Mouse (Mus musculus) mammary gland, adult 2 months (tissue): ENCODE data around the gene Actn4. TPM values are rescaled to one million over a fixed set of nuclear protein-coding genes. Genes with fewer than 3 reads are reported as not detected.

Source experiments
- polyA plus RNA-seq: library from polyadenylated mRNA; depleted of rRNA; stranded (reverse); fragments of >200 nt; gene quantifications from 2 replicates; pipeline ENCODE4 v1.2.3, GENCODE M21; 2012; ENCODE audit warnings: low replicate concordance; rRNA removed

Gene Actn4
- 254 and 325 TPM in 2 replicates for polyA plus RNA-seq

DNA sequence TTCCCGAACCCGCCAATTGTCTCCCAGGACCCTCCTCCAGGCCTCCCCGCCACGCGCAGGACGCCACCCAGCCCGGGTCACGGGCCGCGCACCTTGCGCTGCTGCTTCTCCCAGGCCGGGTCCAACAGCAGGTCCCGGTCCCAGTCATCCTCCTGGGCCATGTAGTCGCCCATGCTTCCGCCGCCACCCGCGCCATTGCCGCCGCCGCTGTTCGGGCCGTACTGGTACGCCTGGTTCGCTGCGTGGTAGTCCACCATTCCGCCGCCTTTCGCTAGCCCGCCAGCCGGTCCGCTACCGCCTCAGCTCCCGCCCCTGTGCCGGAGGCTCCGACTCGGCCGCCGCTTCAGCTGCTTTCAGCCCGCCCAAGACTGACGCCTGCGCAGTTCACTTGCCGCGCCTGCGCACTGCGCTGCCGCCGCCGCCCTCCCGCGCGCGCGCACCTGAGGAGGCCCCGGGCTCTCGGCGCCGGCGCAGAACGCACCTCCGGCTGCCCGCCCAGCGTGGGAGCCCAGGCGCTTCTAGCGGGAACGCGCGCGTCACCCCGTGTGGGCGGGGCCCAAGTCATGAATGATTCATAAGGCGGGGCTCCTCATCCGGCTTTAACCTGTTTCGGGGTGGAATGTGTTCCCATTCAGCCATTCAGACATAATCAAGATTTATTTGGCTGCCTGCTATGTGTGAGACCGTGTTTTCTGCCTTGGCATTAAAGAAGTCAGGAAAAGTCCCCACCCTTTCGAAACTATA, at the start of gene Actn4:
TSS of gene Actn4 (minus strand) at position 414 of the 744 bp plus-strand sequence.

DNA sequence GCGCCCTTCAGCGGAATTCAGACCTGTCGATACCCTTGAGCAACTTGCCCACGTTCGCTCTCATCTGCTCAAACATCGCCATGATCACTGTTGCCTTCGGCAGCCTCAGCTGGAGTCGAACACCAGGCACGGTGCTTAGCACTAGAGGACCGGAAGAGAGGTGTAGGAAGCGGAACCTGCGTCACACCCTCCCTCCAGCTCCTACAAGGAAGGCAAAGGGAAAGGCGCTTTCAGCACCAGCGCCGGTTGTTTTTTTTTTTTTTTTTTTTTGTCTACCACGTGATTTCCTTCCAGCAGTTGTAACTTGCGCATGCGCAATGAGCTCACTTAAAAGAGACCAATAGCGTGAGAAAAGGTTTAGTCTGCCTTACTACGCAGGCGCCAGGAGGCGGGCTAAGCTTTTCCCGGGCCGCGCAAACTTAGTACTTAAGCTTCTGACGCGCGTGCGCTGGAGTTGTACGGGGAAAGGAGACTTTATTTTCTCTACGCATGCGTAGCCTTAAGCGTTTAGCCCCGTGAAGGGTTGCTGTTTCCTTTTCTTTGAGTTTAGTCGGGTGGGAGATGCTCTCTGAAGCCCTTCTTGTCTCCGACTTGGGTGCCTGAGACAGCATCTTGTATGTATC, 19.6 kb upstream of the Actn4 start, which contains the start of the genes Eif3k and Map4k1:
TSS of gene Eif3k (minus strand) at position 214 of the 623 bp plus-strand sequence.
TSS of gene Map4k1 (plus strand) at position 400 of the 623 bp plus-strand sequence.

DNA sequence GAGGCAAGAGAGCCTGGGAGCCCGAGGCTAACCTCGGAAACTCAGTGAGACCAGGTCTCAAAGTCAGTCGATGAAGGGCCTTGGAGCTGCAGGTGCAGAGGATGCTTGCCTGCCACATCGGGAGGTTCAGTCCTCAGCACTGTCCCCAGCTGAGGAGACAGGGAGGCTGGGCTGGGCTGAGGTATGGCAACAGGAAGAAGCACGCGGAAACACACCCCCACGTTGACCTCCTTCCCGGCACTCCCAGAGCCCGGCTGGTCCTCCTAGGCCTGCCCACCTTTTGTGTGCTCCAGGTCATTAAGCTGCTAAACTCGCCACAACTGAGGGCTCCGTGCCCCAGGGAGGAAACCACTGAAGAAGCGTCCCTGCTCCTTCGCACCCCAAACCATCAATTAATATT, 80.9 kb downstream of the Actn4 start, which contains the start of gene Capn12:
TSS of gene Capn12 (plus strand) at position 224 of the 400 bp plus-strand sequence.

DNA sequence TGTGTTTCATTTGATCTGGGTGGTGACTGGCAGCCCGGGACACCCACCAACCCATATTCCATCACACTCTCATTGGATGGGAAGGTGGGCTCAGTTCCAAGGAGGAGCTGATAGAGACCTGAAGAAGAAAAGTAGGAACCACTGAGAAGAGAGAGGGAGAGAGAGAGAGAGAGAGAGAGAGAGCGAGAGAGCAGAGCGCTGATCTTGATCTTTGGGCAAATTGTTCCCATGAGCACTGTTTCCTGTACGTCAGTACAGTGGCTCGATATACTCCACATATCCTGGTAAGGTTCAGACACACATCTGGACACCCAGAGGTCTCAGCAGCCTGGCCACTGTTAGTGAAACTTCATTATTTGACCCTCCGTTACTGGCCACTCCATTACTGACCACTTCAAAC, 98.6 kb downstream of the Actn4 start, which contains the start of gene Lgals7:
TSS of gene Lgals7 (plus strand) at position 314 of the 400 bp plus-strand sequence.

Other genes with a start within 250 kb of the Actn4 start
- 4.6 and 7.5 TPM in 2 replicates for gene Fbxo17, start 245.5 kb downstream of the Actn4 start, polyA plus RNA-seq
- 47.7 and 130 TPM in 2 replicates for gene Mrps12, start 220.5 kb downstream of the Actn4 start, polyA plus RNA-seq
- gene Sars2, start 220.3 kb downstream of the Actn4 start, polyA plus RNA-seq = 25.3 and 32.9 TPM in 2 replicates
- gene Ccer2, start 206.2 kb downstream of the Actn4 start, polyA plus RNA-seq = not detected in 2 replicates
- 79.4 and 91.0 TPM in 2 replicates for gene Sirt2, start 195.6 kb downstream of the Actn4 start, polyA plus RNA-seq
- gene Nfkbib, start 194.8 kb downstream of the Actn4 start, polyA plus RNA-seq = 34.4 and 86.5 TPM in 2 replicates
- 17.7 and 28.4 TPM in 2 replicates for gene Rinl, start 173.4 kb downstream of the Actn4 start, polyA plus RNA-seq
- gene Hnrnpl, start 153.8 kb downstream of the Actn4 start, polyA plus RNA-seq = 175 and 340 TPM in 2 replicates
- 446 and 756 TPM in 2 replicates for gene Ech1, start 137.1 kb downstream of the Actn4 start, polyA plus RNA-seq
- gene Lgals4, start 128.5 kb downstream of the Actn4 start, polyA plus RNA-seq = 26.0 and 45.3 TPM in 2 replicates
- 41.0 and 66.0 TPM in 2 replicates for gene Lgals7, start 98.5 kb downstream of the Actn4 start, polyA plus RNA-seq
- gene Capn12, start 80.9 kb downstream of the Actn4 start, polyA plus RNA-seq = 0.96 and 1.6 TPM in 2 replicates
- gene Eif3k, start 19.5 kb upstream of the Actn4 start, polyA plus RNA-seq = 210 and 305 TPM in 2 replicates
- 39.4 and 98.8 TPM in 2 replicates for gene Map4k1, start 19.7 kb upstream of the Actn4 start, polyA plus RNA-seq
- gene Ryr1, start 162.8 kb upstream of the Actn4 start, polyA plus RNA-seq = 0.22 and 113 TPM in 2 replicates
- gene Rasgrp4, start 172.5 kb upstream of the Actn4 start, polyA plus RNA-seq = 25.0 and 28.6 TPM in 2 replicates
- gene Fam98c, start 193.9 kb upstream of the Actn4 start, polyA plus RNA-seq = 36.1 and 55.5 TPM in 2 replicates
- gene Ggn, start 207.9 kb upstream of the Actn4 start, polyA plus RNA-seq = 0.88 and 3.1 TPM in 2 replicates
- gene Spred3, start 208.1 kb upstream of the Actn4 start, polyA plus RNA-seq = 9.3 and 9.6 TPM in 2 replicates
- gene Psmd8, start 218.4 kb upstream of the Actn4 start, polyA plus RNA-seq = 153 and 255 TPM in 2 replicates